Mouse (Mus musculus): ENCODE data around the gene Cx3cl1. TPM values are rescaled to one million over a fixed set of nuclear protein-coding genes. Genes with fewer than 3 reads are reported as not detected.

Gene Cx3cl1
- total RNA-seq (2012; rRNA removed): 5.3 and 8.0 TPM in 2 replicates

DNA sequence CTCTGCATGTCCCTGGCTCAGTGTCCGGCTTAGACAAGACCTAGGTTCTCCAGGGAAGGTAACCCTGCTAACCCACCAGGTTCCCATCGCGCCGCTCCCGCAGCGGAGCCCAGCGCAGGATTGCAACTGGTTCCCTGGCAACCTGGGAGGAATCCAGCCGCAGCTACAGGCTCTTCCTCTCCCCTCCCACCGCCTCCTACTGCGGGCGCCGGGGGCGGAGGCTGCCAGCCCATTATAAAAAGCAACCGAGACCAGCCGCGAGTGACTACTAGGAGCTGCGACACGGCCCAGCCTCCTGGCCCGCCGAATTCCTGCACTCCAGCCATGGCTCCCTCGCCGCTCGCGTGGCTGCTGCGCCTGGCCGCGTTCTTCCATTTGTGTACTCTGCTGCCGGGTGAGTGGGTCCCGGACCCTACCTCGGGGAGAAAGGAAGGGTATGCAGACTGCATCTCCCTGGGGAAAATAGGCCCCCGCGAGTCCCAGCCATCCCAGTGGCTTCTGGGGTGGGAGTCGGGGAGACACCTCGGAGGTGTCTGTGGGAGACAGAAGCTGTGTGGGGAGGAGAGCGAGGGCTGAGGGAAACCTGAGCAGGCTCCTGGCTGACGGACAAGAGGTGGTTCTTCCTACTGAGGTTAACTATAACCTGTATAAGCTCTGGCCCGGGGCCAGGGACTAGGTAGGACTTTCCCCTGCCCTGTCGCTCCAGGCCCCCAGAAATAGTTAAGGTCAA, at the start of gene Cx3cl1:
Gene Cx3cl1 (plus strand): TSS at position 69 of the 730 bp plus-strand sequence.
- TF ChIP-seq HCFC1 (IDR thresholded peaks at IDR 0.05; ENCODE audit: borderline replicate concordance, insufficient read depth, low read length) (no peak), ZC3H11A (IDR thresholded peaks at IDR 0.05; ENCODE audit: borderline replicate concordance, low read depth, low read length) (no peak), ZNF384 (IDR thresholded peaks at IDR 0.05; ENCODE audit: low read depth, low read length) (no peak), CHD2 (IDR thresholded peaks at IDR 0.05; ENCODE audit: low read depth, low read length) (no peak), MAFK (IDR thresholded peaks at IDR 0.05; ENCODE audit: insufficient read depth, low read depth, low read length) (no peak)
- in situ Hi-C loops (cut with MboI; ENCODE audit: low sequenced_read_pairs in 2 of 2, unreplicated experiment in 2 of 2): no loop called here
- Histone ChIP-seq H3K4me3 (ENCODE audit: insufficient read depth in 1 of 2, low read depth in 1 of 2, low read length in 2 of 2, poor library complexity in 1 of 2, severe bottlenecking in 1 of 2) (peak within 1 kb of the TSS; percentile 52 to 69), H3K4me1 (ENCODE audit: control insufficient read depth in 2 of 2, insufficient read depth in 2 of 2, low read length in 2 of 2, poor library complexity in 1 of 2) (peaks cover 0 to 4% of the 10 kb centered on the region in 2 experiments; a peak in 1 of 4 replicates), H3K27ac (ENCODE audit: insufficient read depth, low read depth, low read length, poor library complexity, severe bottlenecking) (no peak within 1 kb of the TSS), H3K9me3 (ENCODE audit: control insufficient read depth, insufficient read depth, low read depth, low read length) (no peaks in the 10 kb centered on the region), H3K9ac (ENCODE audit: insufficient read depth, low read depth, low read length, poor library complexity, severe bottlenecking) (peak within 1 kb of the TSS; percentile 43), H3K36me3 (ENCODE audit: control insufficient read depth, insufficient read depth, low read length, poor library complexity, severe bottlenecking) (no peaks in the 10 kb centered on the region)
- peak; percentile 62 for DNase-seq (ENCODE audit: low read depth, low spot score)

DNA sequence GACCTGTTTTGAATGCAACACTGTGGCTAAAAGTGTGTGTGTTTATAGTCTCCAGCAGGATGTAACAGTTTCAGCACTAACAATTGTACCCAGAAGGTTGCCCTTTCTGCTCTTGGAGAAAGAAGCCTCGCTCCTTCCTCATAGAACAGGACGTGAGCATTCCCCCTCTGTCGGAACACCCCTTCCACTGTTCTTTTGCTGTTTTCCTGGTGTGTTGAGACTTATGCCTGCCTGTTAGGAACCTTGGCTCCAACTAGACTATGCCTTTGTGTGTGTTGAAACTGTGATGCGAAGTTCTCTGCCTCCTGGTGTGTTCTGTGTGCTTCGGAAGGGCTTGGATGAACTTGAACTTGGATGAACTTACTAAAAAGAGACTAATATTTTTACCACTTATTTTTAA, 45.8 kb upstream of the Cx3cl1 start:
- Histone ChIP-seq H3K4me1 (ENCODE audit: control insufficient read depth in 2 of 2, insufficient read depth in 2 of 2, low read length in 2 of 2, poor library complexity in 1 of 2) (no peaks in the 10 kb centered on the region), H3K27ac (ENCODE audit: insufficient read depth, low read depth, low read length, poor library complexity, severe bottlenecking) (no peak overlapping the region), H3K9ac (ENCODE audit: insufficient read depth, low read depth, low read length, poor library complexity, severe bottlenecking) (no peak overlapping the region), H3K36me3 (ENCODE audit: control insufficient read depth, insufficient read depth, low read length, poor library complexity, severe bottlenecking) (no peaks in the 10 kb centered on the region), H3K4me3 (ENCODE audit: insufficient read depth in 1 of 2, low read depth in 1 of 2, low read length in 2 of 2, poor library complexity in 1 of 2, severe bottlenecking in 1 of 2) (no peak overlapping the region), H3K9me3 (ENCODE audit: control insufficient read depth, insufficient read depth, low read depth, low read length) (no peaks in the 10 kb centered on the region)
- DNase-seq (ENCODE audit: low read depth, low spot score): no peak
- in situ Hi-C loops (cut with MboI; ENCODE audit: low sequenced_read_pairs in 2 of 2, unreplicated experiment in 2 of 2): no loop called here
- TF ChIP-seq CHD2 (IDR thresholded peaks at IDR 0.05; ENCODE audit: low read depth, low read length) (no peak), HCFC1 (IDR thresholded peaks at IDR 0.05; ENCODE audit: borderline replicate concordance, insufficient read depth, low read length) (no peak), ZC3H11A (IDR thresholded peaks at IDR 0.05; ENCODE audit: borderline replicate concordance, low read depth, low read length) (no peak), ZNF384 (IDR thresholded peaks at IDR 0.05; ENCODE audit: low read depth, low read length) (no peak), MAFK (IDR thresholded peaks at IDR 0.05; ENCODE audit: insufficient read depth, low read depth, low read length) (no peak)

DNA sequence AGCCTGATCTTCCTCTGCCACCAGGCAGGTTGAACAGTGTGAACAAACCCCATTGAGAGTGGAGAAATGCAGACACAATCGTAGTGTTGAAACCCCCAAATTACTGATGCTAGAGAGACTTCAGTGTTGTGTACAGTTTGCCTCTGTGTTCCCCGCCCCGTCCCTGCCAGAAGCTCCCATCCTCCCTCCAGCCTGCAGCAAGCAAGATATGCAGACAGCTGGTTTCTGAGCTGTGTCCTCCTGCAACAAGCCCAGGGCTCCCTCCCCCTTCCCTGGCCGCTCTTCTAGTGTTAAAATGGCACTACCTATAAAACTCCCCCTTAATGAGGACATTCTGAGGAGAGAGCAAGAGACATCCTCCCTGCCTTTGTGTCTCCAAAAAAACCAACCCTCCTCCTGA, 42.5 kb upstream of the Cx3cl1 start:
- no peak for DNase-seq (ENCODE audit: low read depth, low spot score)
- Histone ChIP-seq H3K4me3 (ENCODE audit: insufficient read depth in 1 of 2, low read depth in 1 of 2, low read length in 2 of 2, poor library complexity in 1 of 2, severe bottlenecking in 1 of 2) (no peak overlapping the region), H3K4me1 (ENCODE audit: control insufficient read depth in 2 of 2, insufficient read depth in 2 of 2, low read length in 2 of 2, poor library complexity in 1 of 2) (no peaks in the 10 kb centered on the region), H3K9me3 (ENCODE audit: control insufficient read depth, insufficient read depth, low read depth, low read length) (no peaks in the 10 kb centered on the region), H3K9ac (ENCODE audit: insufficient read depth, low read depth, low read length, poor library complexity, severe bottlenecking) (no peak overlapping the region), H3K36me3 (ENCODE audit: control insufficient read depth, insufficient read depth, low read length, poor library complexity, severe bottlenecking) (no peaks in the 10 kb centered on the region), H3K27ac (ENCODE audit: insufficient read depth, low read depth, low read length, poor library complexity, severe bottlenecking) (no peak overlapping the region)
- in situ Hi-C loops (cut with MboI; ENCODE audit: low sequenced_read_pairs in 2 of 2, unreplicated experiment in 2 of 2): no loop called here
- TF ChIP-seq ZC3H11A (IDR thresholded peaks at IDR 0.05; ENCODE audit: borderline replicate concordance, low read depth, low read length) (no peak), MAFK (IDR thresholded peaks at IDR 0.05; ENCODE audit: insufficient read depth, low read depth, low read length) (no peak), HCFC1 (IDR thresholded peaks at IDR 0.05; ENCODE audit: borderline replicate concordance, insufficient read depth, low read length) (no peak), CHD2 (IDR thresholded peaks at IDR 0.05; ENCODE audit: low read depth, low read length) (no peak), ZNF384 (IDR thresholded peaks at IDR 0.05; ENCODE audit: low read depth, low read length) (no peak)

DNA sequence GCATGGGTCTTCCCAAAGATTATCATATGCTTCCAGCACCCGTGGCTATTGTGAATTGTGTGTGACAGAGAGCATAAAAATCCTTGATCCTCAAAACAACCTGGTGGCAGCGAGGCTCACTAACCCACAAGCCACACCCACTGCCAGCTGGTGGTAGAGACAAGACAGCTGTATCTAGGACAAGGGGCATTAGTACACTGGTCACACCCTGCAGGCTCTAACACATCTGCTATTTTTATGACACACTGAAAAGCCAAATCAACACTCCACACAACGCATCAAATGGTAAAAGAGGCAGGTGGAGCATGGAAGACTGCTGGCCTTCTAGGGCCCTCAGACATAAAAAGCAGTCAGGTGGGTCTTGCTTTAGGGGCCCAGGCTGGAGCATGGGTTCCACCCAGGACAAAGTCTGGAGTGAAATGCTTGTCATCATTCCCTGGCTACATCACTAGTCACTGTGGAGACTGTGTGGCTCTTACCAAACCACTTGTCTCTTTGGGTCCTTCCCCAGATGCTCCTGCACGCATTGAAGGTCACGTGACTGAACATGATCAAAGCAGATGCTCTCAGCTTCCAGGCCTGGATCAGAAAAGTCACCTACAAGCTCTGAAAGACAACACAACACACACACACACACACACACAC, 37.9 kb upstream of the Cx3cl1 start:
- no peak for DNase-seq (ENCODE audit: low read depth, low spot score)
- no peak overlapping the region for H3K27ac ChIP-seq (ENCODE audit: insufficient read depth, low read depth, low read length, poor library complexity, severe bottlenecking)
- H3K9me3 ChIP-seq (ENCODE audit: control insufficient read depth, insufficient read depth, low read depth, low read length): no peaks in the 10 kb centered on the region
- no peaks in the 10 kb centered on the region for H3K4me1 ChIP-seq (ENCODE audit: control insufficient read depth in 2 of 2, insufficient read depth in 2 of 2, low read length in 2 of 2, poor library complexity in 1 of 2)
- in situ Hi-C loops (cut with MboI; ENCODE audit: low sequenced_read_pairs in 2 of 2, unreplicated experiment in 2 of 2): no loop called here
- H3K9ac ChIP-seq (ENCODE audit: insufficient read depth, low read depth, low read length, poor library complexity, severe bottlenecking): no peak overlapping the region
- TF ChIP-seq CHD2 (IDR thresholded peaks at IDR 0.05; ENCODE audit: low read depth, low read length) (no peak), HCFC1 (IDR thresholded peaks at IDR 0.05; ENCODE audit: borderline replicate concordance, insufficient read depth, low read length) (no peak), ZNF384 (IDR thresholded peaks at IDR 0.05; ENCODE audit: low read depth, low read length) (no peak), MAFK (IDR thresholded peaks at IDR 0.05; ENCODE audit: insufficient read depth, low read depth, low read length) (no peak)
- H3K36me3 ChIP-seq (ENCODE audit: control insufficient read depth, insufficient read depth, low read length, poor library complexity, severe bottlenecking): no peaks in the 10 kb centered on the region
- no peak overlapping the region for H3K4me3 ChIP-seq (ENCODE audit: insufficient read depth in 1 of 2, low read depth in 1 of 2, low read length in 2 of 2, poor library complexity in 1 of 2, severe bottlenecking in 1 of 2)

All from ES-E14 (cell line).